Mouse (Mus musculus) liver, embryonic 13.5 days (tissue): Measurements from ENCODE around the gene Adcy10. TPM values are rescaled to one million over a fixed set of nuclear protein-coding genes. Genes with fewer than 3 reads are reported as not detected.

Source experiments
- ATAC-seq: fragments of 200-750 bp; cut with Nextera tagmentation; 2 replicates; pipeline ENCODE4 v1.8.0; 2017; ENCODE audit warnings: low read depth, mild to moderate bottlenecking, moderate number of reproducible peaks, moderate library complexity
- DNase-seq: peaks from one replicate; pipeline ENCODE4 v3.0.0; 2022
- H3K27ac ChIP-seq: fragments of 300-500 bp; sonication (generic); 2 replicates; pipeline ENCODE4 v1.5.1; 2015; ENCODE audit warnings: moderate library complexity, mild to moderate bottlenecking, inconsistent platforms
- H3K27me3 ChIP-seq: fragments of 300-500 bp; sonication (generic); 2 replicates; pipeline ENCODE4 v1.6.1; 2015; ENCODE audit warnings: mild to moderate bottlenecking, inconsistent platforms
- H3K36me3 ChIP-seq: fragments of 300-500 bp; sonication (generic); 2 replicates; pipeline ENCODE4 v1.6.1; 2015; ENCODE audit warnings: mild to moderate bottlenecking, inconsistent platforms
- H3K4me1 ChIP-seq: fragments of 300-500 bp; sonication (generic); replicated peaks from 2 replicates; pipeline ENCODE4 v1.6.1; 2015; ENCODE audit warnings: inconsistent platforms
- H3K4me2 ChIP-seq: fragments of 300-500 bp; sonication (generic); 2 replicates; pipeline ENCODE4 v1.6.1; 2015; ENCODE audit warnings: inconsistent platforms, mild to moderate bottlenecking, moderate library complexity
- H3K4me3 ChIP-seq: fragments of 300-500 bp; sonication (generic); replicated peaks from 2 replicates; pipeline ENCODE4 v1.5.1; 2015; ENCODE audit warnings: mild to moderate bottlenecking, inconsistent platforms
- H3K9ac ChIP-seq: fragments of 300-500 bp; sonication (generic); 2 replicates; pipeline ENCODE4 v1.6.1; 2015; ENCODE audit warnings: mild to moderate bottlenecking, inconsistent platforms
- H3K9me3 ChIP-seq: fragments of 300-500 bp; sonication (generic); replicated peaks from 2 replicates; pipeline ENCODE4 v1.6.1; 2016; ENCODE audit warnings: inconsistent platforms
- WGBS: fragments of 180-500 bp; shearing (Covaris S2); methylation state at CpG from one replicate; pipeline ENCODE4 v1.1.7; 2015; ENCODE audit not compliant: insufficient replicate concordance; 5-methylcytosine and 5-hydroxymethylcytosine counted together
- polyA plus RNA-seq: library from polyadenylated mRNA; unstranded; fragments of >200 nt; fragmentation: Nextera tagmentation; extraction: Ambion mirVana; gene quantifications from 2 replicates; pipeline ENCODE4 v1.2.1, GENCODE M21; 2015

Adcy10 gene
- polyA plus RNA-seq, 1 experiment from 2014 or later: 0.05 TPM

DNA sequence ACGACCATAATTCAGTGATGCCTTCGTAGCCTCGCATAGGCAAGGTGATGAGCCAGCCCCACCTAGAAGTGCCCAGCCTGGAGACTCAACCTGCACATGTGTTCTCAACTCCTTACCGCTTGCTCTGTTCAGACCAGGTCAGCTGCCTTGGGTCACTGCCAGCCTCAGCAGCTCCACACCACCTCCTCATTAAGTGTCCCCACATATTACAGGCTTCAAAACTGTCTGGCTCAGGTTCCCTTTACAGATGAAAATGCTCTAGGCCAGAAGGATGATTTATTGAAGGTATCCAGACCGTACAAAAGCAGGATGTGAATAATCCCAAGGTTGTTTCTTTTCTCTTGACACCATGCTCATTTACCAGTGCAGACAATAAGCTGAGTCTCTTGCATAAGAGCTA, 140.9 kb downstream of the Adcy10 start:
- Histone ChIP-seq H3K4me2 (no peak overlapping the region), H3K9me3 (no peaks in the 10 kb centered on the region)

More for the DNA sequence above, 140.9 kb downstream of the Adcy10 start:
- Histone ChIP-seq H3K4me3 (no peak overlapping the region), H3K27me3 (no peaks in the 10 kb centered on the region), H3K27ac (no peak overlapping the region), H3K9ac (no peak overlapping the region), H3K4me1 (peaks cover 43% of the 10 kb centered on the region), H3K36me3 (no peaks in the 10 kb centered on the region)
- ATAC-seq (no peak), DNase-seq (no peak)
- WGBS: 76% methylated on average over 5 of the region's 5 CpGs

Other genes with a start within 250 kb of the Adcy10 start
- gene Tiprl, start 248.2 kb upstream of the Adcy10 start, polyA plus RNA-seq: 52.0 and 60.1 TPM in 2 replicates
- gene Gpr161, start 189.4 kb upstream of the Adcy10 start, polyA plus RNA-seq: 0.07 TPM in 2 replicates
- 13.2 and 15.6 TPM in 2 replicates for gene Dcaf6, start 24.7 kb upstream of the Adcy10 start, polyA plus RNA-seq
- 230 and 248 TPM in 2 replicates for gene Mpc2, start 24.5 kb upstream of the Adcy10 start, polyA plus RNA-seq
- 31.9 and 36.0 TPM in 2 replicates for gene Mpzl1, start 149.4 kb downstream of the Adcy10 start, polyA plus RNA-seq
- gene Rcsd1, start 224.6 kb downstream of the Adcy10 start, polyA plus RNA-seq: 7.5 and 8.3 TPM in 2 replicates